Mouse (Mus musculus): ENCODE results near the gene Spp2. TPM values are rescaled to one million over a fixed set of nuclear protein-coding genes. Genes with fewer than 3 reads are reported as not detected.

Spp2 gene
- polyA plus RNA-seq (2015; fragmentation: Nextera tagmentation; extraction: Ambion mirVana): 0.69 and 0.77 TPM in 2 replicates

DNA sequence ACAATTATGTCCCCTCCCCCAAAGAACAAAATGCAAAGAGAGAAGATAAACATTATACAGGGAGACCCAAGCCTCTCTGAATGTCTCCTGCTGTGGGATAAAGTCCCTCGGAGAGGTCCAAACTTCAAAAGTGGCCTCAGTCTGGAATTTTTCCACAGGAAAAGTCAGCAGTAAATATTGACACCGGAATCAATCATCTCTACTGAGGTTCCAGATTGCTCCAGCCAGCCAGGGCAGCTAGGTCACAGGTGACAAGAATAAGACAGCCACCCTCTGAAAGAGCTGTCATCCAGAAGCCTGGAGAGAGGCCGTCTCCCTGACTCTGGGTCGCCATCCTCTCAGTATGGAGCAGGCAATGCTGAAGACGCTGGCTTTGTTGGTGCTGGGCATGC lies at the start of gene Spp2:
Gene Spp2, plus strand, starts transcription at position 155 of the 392 bp plus-strand sequence.
- H3K9ac ChIP-seq: no peak within 1 kb of the TSS
- no peak within 1 kb of the TSS for H3K4me3 ChIP-seq
- peak within 1 kb of the TSS; percentile 32; the same call in 1 of the 2 replicates for H3K27ac ChIP-seq
- no peaks in the 10 kb centered on the region for H3K9me3 ChIP-seq
- no peaks in the 10 kb centered on the region for H3K27me3 ChIP-seq (replicated peaks)
- no peak for ATAC-seq (replicated peaks)
- no peak within 1 kb of the TSS for H3K4me2 ChIP-seq
- H3K36me3 ChIP-seq (replicated peaks): no peaks in the 10 kb centered on the region
- no peaks in the 10 kb centered on the region for H3K4me1 ChIP-seq
- 77% methylated on average over 5 of the region's 5 CpGs for WGBS

DNA sequence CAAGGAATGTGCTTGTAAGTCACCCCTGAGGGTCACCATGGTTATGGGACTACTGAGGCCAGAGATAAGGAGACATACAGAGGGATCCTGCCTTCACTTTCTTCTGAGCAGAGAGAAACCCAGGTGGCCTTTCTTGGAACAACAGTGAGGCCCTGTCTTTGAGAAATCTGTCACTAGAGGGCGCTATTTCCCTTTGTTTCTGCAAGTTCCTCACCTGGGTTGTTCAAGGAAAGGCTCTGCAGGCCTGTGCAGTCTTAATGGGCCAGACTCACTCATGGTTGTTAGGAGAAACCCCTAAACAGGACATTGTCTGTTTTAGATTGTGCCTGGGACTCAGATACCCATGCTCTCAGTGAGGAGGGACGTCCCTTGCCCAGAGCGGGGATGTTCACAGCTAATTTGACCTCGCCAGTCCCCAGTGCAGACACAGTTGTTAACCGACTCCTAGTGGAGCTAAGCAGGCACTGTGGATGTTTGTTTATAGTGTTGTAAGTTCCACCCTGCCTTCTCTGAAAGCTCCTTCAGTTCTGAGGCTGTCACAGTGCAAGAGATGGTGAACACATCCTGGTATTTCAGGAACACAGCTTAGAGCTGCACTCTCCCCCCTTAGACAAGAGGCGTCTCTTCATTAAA lies 49.2 kb upstream of the Spp2 start:
- H3K27ac ChIP-seq: no peak overlapping the region; the same call in 1 of the 2 replicates
- WGBS: 60% methylated on average over 6 of the region's 6 CpGs
- no peak overlapping the region for H3K9ac ChIP-seq
- no peaks in the 10 kb centered on the region for H3K9me3 ChIP-seq
- no peak overlapping the region for H3K4me3 ChIP-seq
- no peaks in the 10 kb centered on the region for H3K4me1 ChIP-seq
- H3K27me3 ChIP-seq (replicated peaks): no peaks in the 10 kb centered on the region
- no peaks in the 10 kb centered on the region for H3K36me3 ChIP-seq (replicated peaks)
- ATAC-seq (replicated peaks): peak; percentile 83
- no peak overlapping the region for H3K4me2 ChIP-seq

DNA sequence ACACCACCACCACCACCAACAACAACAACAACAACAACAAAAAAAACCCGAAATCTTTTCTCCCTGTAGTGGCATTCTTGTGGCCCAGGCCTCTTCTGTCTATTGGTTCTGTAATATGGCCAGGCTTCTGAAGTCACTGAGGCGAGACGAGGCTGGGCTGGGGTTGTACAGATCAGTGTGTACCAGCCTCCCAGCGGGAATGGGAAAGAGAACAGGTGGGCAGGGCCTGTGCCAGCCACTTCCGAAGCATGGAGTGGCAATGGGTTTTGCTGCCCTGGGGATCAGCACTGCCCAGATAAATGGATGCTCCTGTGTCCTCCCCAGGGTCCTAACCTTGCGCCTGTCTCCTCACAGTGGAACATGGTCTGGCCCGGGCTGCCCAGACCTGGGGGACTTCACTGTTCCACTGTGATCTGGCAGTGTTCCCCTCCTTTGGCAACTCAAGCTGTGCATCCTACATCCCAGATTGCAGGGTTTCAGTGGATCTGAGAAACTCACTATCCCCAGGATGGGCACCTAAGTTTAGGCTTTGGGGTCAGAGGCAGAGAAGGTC lies 48.6 kb upstream of the Spp2 start:
- Histone ChIP-seq H3K4me1 (no peaks in the 10 kb centered on the region), H3K9me3 (no peaks in the 10 kb centered on the region), H3K4me2 (no peak overlapping the region), H3K9ac (no peak overlapping the region), H3K27me3 (replicated peaks) (no peaks in the 10 kb centered on the region), H3K4me3 (no peak overlapping the region), H3K27ac (no peak overlapping the region; the same call in 1 of the 2 replicates), H3K36me3 (replicated peaks) (no peaks in the 10 kb centered on the region)
- WGBS: 74% methylated on average over 7 of the region's 7 CpGs
- ATAC-seq (replicated peaks): peak; percentile 45; the same call in 1 of the 2 replicates

DNA sequence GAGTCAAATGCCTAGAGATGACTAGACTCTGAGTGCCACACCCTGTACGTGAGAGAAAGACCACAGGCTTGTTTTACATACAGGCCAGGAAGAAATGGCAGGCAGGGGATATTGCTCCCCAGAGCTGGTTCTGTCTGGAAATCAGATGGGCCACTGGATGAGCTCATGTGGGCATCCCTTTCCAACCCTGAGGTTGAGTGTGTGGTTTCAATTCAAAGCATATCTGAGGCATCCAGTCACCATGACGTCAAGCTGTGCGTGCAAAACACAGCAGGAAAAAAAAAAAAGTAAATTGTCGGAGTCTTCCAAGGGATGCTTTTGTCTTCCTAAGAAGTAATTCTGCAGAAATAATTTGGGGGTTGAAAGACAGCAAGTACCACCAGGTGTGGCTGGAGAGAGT lies 45.7 kb upstream of the Spp2 start:
- Histone ChIP-seq H3K27ac (no peak overlapping the region), H3K4me3 (no peak overlapping the region), H3K9ac (no peak overlapping the region), H3K9me3 (no peaks in the 10 kb centered on the region), H3K4me2 (no peak overlapping the region), H3K27me3 (replicated peaks) (no peaks in the 10 kb centered on the region), H3K36me3 (replicated peaks) (no peaks in the 10 kb centered on the region), H3K4me1 (no peaks in the 10 kb centered on the region)
- ATAC-seq (replicated peaks): no peak
- WGBS: 58% methylated on average over 4 of the region's 4 CpGs

DNA sequence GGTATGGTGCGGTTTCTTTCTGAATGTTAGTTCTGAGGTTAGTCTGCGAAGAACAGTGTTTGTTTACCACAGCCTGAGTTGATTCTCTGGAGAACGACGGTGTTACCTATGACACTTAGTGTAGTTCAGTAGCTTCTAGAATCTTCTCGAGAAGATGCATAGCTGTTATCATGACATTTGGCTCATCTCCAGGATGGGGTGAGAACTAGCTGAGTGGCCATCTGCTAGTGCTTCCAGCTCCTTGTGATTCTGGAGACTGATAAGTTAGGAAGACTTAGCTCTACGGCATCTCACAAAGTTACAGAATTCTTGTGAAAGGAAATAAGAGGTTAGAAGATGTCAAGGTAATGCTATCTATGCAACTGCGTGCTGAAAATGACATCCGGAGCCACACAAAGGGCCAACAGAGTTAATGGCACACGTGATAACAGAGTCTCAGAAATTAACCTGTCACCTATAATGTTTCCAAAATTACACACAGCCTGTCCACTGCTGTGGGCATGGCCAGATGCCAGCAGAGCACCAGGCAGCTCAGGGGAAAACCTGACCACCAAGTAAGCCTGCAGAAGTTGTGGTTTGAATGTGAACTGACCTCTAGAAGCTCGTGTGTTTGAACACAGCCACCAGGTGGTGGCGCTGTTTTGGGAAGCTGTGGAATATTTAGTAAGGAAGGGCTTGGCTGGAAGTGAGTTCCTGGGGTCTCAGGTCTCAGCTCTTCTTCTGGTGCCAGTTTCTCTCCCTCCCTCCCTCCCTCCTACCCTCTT lies 39.7 kb upstream of the Spp2 start:
- Histone ChIP-seq H3K4me1 (no peaks in the 10 kb centered on the region), H3K4me2 (no peak overlapping the region), H3K27me3 (replicated peaks) (no peaks in the 10 kb centered on the region), H3K4me3 (no peak overlapping the region), H3K36me3 (replicated peaks) (no peaks in the 10 kb centered on the region), H3K9ac (no peak overlapping the region), H3K9me3 (no peaks in the 10 kb centered on the region), H3K27ac (no peak overlapping the region)
- ATAC-seq (replicated peaks): no peak
- 79% methylated on average over 11 of the region's 11 CpGs for WGBS

DNA sequence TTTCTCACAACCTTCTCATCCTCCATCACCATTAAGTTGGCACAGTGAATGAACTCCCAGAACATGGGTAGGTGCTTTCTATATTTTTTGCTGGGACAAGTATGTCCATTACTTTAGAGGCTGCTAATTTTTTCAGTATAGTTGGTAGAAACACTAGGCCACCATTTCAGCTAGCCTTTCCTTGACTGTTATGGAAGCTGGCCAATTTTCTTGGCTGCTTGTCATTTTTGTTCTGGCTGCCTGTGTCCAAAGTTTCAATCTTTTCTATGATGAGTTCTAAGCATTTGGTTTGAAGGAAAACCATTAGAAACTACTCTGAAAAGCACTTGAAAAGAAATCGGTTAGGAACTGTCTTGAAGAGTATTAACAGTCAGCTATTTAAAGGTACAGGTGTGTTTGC lies 28.3 kb upstream of the Spp2 start:
- H3K4me2 ChIP-seq: no peak overlapping the region
- no peak overlapping the region for H3K9ac ChIP-seq
- no peaks in the 10 kb centered on the region for H3K4me1 ChIP-seq
- no peak overlapping the region for H3K27ac ChIP-seq
- 93% methylated on average over 1 of the region's 1 CpGs for WGBS
- ATAC-seq (replicated peaks): no peak
- H3K4me3 ChIP-seq: no peak overlapping the region
- no peaks in the 10 kb centered on the region for H3K36me3 ChIP-seq (replicated peaks)
- no peaks in the 10 kb centered on the region for H3K9me3 ChIP-seq
- H3K27me3 ChIP-seq (replicated peaks): no peaks in the 10 kb centered on the region

DNA sequence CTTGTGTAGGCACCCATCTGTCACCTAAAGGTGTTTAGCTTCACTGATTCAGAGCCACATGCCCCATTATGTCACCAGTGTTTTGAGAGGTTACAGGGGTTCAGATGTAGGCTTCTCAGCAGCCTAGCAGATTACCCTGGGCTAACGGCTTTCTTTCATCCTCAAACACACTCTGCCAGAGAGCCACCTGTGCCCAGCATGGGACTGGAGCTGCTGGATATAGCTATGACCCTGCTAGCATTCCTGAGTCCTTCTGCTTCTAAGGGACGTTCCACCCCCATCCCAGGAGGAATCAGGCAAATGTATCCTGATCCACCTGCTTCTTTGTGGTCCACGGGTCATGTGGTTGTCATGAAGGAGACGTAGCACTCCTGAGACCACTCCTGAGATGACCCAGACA lies 15.1 kb upstream of the Spp2 start:
- Histone ChIP-seq H3K36me3 (replicated peaks) (no peaks in the 10 kb centered on the region), H3K27me3 (replicated peaks) (no peaks in the 10 kb centered on the region), H3K27ac (no peak overlapping the region), H3K4me2 (no peak overlapping the region), H3K4me1 (no peaks in the 10 kb centered on the region), H3K9me3 (no peaks in the 10 kb centered on the region), H3K9ac (no peak overlapping the region), H3K4me3 (no peak overlapping the region)
- no peak for ATAC-seq (replicated peaks)
- 73% methylated on average over 4 of the region's 4 CpGs for WGBS

DNA sequence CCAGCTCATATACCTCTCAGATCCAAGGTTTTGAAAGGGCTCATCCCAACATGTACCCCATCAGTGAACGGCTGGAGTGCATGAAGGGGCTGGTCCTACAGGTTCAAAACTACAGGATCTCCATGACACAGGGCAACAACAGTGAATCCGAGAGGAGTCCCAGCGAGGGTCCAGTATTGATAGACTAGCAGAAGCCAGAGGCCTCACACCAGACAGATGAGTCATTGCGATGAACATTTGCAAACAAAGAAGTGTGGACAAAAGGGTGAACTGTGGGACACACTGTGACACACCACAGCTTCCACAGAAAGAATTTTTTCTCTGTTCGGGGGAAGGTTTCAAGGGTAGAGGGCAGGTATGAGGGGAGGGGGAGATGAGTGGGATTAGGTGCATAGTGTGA lies 13.4 kb upstream of the Spp2 start:
- no peak for ATAC-seq (replicated peaks)
- H3K27ac ChIP-seq: no peak overlapping the region
- H3K4me1 ChIP-seq: no peaks in the 10 kb centered on the region
- H3K9me3 ChIP-seq: no peaks in the 10 kb centered on the region
- no peaks in the 10 kb centered on the region for H3K36me3 ChIP-seq (replicated peaks)
- no peak overlapping the region for H3K4me3 ChIP-seq
- WGBS: 89% methylated on average over 5 of the region's 5 CpGs
- no peak overlapping the region for H3K9ac ChIP-seq
- H3K27me3 ChIP-seq (replicated peaks): no peaks in the 10 kb centered on the region
- H3K4me2 ChIP-seq: no peak overlapping the region

DNA sequence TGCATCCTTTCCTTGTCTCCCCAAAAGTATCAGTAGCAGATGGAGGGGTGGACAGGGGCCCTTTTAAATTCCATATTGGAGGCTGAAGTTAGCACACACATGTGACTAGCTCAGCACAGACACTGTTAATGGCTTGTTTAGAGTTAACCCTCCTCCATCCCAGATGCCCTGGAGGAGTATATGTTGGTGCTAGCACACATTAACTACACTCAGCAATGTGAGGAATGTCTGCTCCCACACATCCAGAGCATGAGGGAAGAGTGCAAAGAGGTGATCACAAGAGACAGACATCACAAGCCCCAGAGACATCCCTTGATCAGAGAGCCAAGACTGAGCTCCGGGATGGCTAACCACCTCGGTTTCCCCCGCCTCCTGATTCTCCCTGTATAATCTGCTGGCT lies 3.4 kb upstream of the Spp2 start:
- no peaks in the 10 kb centered on the region for H3K36me3 ChIP-seq (replicated peaks)

DNA sequence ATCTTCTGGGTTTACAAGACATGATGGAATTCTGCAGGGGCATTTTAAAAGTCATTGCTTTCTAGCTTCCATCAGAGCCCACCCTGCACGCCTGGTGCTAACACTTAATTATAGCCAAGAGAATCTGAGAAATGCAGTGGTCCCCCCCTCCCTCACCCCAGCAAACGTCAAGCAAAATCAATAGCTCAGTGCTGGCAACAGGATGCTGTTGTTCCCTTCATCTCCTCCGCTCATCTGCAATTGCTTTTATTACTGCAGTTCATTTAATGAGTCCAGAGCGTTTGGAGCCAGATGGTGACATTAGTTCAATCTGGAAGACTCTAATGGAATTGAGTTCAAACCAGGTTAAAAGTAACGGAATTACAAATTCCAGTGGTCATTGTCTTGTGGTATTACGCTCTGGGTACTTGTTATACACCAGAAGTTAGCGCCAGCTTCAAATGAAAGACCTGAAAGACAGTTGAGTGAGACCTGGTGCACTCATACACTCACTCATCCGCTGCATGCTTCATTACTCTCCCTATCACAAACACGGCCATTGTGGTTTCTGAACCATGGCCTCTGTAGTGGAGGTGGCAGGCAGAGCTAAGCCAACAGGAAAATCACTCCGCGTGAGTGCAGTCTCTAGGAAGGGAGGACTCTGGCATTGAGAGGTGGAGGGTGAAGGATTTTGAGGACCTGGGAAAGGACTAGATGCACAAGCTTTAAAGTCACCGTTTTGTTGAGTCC lies 519 bp upstream of the Spp2 start:
- ATAC-seq (replicated peaks): no peak
- peak overlapping the region; percentile 32; the same call in 1 of the 2 replicates for H3K27ac ChIP-seq
- H3K27me3 ChIP-seq (replicated peaks): no peaks in the 10 kb centered on the region
- H3K4me1 ChIP-seq: no peaks in the 10 kb centered on the region
- no peaks in the 10 kb centered on the region for H3K9me3 ChIP-seq
- no peak overlapping the region for H3K4me2 ChIP-seq
- WGBS: 52% methylated on average over 12 of the region's 12 CpGs
- no peak overlapping the region for H3K9ac ChIP-seq
- H3K36me3 ChIP-seq (replicated peaks): no peaks in the 10 kb centered on the region
- H3K4me3 ChIP-seq: no peak overlapping the region

More for the DNA sequence above, 3.4 kb upstream of the Spp2 start:
- no peaks in the 10 kb centered on the region for H3K27me3 ChIP-seq (replicated peaks)
- 55% methylated on average over 3 of the region's 3 CpGs for WGBS
- no peak overlapping the region for H3K9ac ChIP-seq
- no peaks in the 10 kb centered on the region for H3K9me3 ChIP-seq
- H3K27ac ChIP-seq: no peak overlapping the region
- no peak overlapping the region for H3K4me2 ChIP-seq
- ATAC-seq (replicated peaks): no peak
- no peaks in the 10 kb centered on the region for H3K4me1 ChIP-seq
- H3K4me3 ChIP-seq: no peak overlapping the region

DNA sequence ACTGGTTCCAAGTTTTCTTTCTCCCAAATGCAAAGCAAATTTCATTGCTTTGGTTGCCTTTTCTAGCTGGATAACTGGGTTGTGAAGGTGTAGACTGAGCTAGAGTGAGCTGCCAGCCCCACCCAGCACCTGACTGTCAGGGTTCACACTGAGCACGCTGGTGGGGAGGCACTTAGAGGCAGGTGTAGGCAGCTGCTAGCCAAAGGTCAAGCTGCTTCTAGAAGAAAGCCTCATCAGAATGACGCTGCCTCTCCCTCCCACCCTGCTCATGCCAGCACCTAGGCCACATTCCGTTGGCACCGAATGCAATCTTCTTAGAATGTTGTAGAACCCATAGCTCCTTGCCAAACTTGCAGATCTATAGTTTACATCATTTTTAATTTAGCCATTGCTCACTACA lies 1.6 kb downstream of the Spp2 start:
- no peaks in the 10 kb centered on the region for H3K36me3 ChIP-seq (replicated peaks)
- no peak for ATAC-seq (replicated peaks)
- H3K27me3 ChIP-seq (replicated peaks): no peaks in the 10 kb centered on the region
- H3K9ac ChIP-seq: no peak overlapping the region
- H3K4me3 ChIP-seq: no peak overlapping the region
- peaks cover 4% of the 10 kb centered on the region; the same call in 1 of the 2 replicates for H3K4me1 ChIP-seq
- no peak overlapping the region for H3K27ac ChIP-seq
- no peaks in the 10 kb centered on the region for H3K9me3 ChIP-seq
- no peak overlapping the region for H3K4me2 ChIP-seq
- 93% methylated on average over 4 of the region's 4 CpGs for WGBS

DNA sequence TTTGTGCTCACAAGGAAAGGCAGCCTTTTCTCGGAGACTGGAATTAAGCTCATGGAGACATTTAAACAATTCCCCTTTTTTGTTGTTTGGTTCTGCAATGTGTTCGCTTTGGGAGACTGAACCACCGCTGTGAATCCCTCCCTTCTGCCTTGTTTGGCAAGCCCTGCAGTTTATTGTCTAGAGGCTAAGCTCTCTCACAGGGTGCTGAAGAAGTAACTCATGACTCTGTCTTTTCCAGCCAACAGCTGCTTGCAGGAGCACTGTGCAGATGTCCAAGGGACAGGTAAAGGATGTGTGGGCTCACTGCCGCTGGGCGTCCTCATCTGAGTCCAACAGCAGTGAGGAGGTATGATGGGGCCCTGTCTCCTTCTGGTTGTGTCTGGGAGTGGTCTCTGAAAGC lies 5.3 kb downstream of the Spp2 start:
- no peaks in the 10 kb centered on the region for H3K27me3 ChIP-seq (replicated peaks)
- no peaks in the 10 kb centered on the region for H3K36me3 ChIP-seq (replicated peaks)

More for the DNA sequence above, 5.3 kb downstream of the Spp2 start:
- H3K4me3 ChIP-seq: no peak overlapping the region
- ATAC-seq (replicated peaks): no peak
- WGBS: 33% methylated on average over 5 of the region's 5 CpGs
- H3K4me2 ChIP-seq: no peak overlapping the region
- no peaks in the 10 kb centered on the region for H3K9me3 ChIP-seq
- H3K9ac ChIP-seq: no peak overlapping the region
- peak overlapping the region; percentile 19; the same call in 1 of the 2 replicates for H3K27ac ChIP-seq
- peaks cover 4% of the 10 kb centered on the region; the same call in 1 of the 2 replicates for H3K4me1 ChIP-seq
